Mouse (Mus musculus) lung, postnatal 0 days (tissue): ENCODE measurements around the gene Susd6.

ENCODE experiments used
- CTCF ChIP-seq: IDR thresholded peaks from 2 replicates; pipeline ENCODE4 v1.5.1; 2016; ENCODE audit warnings: antibody characterized with exemption, mild to moderate bottlenecking
- EP300 ChIP-seq: IDR thresholded peaks from 2 replicates; pipeline ENCODE4 v1.6.1; 2016; ENCODE audit warnings: antibody characterized with exemption, mild to moderate bottlenecking, control low read depth

DNA sequence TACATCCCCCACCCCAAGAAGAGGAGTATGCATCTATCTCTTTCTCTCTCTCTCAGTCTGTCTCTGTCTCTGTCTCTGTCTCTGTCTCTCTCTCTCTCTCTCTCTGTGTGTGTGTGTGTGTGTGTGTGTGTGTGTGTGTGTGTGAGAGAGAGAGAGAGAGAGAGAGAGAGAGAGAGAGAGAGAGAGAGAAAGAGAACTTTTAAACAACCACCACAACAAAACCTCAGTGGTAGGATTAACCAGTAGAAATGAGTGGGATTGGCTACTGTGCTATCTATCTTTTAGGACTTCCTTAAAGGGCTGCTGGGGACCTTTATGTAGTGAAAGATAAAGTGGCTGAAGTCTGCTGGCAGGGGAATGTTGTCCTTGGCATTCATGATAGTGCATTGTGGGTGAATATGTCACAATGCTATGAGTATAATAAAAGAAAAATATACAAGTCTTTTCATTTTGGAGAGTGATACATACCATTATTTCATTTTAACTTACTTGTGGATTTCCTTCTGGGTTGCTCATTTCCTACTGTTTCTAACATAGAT lies 27.5 kb downstream of the Susd6 start:
- TF ChIP-seq CTCF (no peak), EP300 (no peak)
